Mouse (Mus musculus): Measurements from ENCODE around the gene Tbc1d10b.
"Not testable (repeated sequence)": the region's sequence is repeated elsewhere in the genome, so short reads cannot be mapped to it uniquely, and the experiment has no call there.

Tbc1d10b gene

GRCm38 (mm10) chr7:127208295-127208552 lies at the start of gene Tbc1d10b:
Gene Tbc1d10b, minus strand, starts transcription at chr7:127208468.
- DNase-seq (ENCODE audit: low read depth, low spot score) = no peak

- DNase-seq (ENCODE audit: low read depth, low spot score) = no peak
Measured at GRCm38 (mm10) chr7:127256518-127256917, 48.2 kb upstream of the Tbc1d10b start.

GRCm38 (mm10) chr7:127255965-127256364 lies 47.7 kb upstream of the Tbc1d10b start:
- DNase-seq (ENCODE audit: low read depth, low spot score) = no peak

- DNase-seq (ENCODE audit: low read depth, low spot score) = no peak
Measured at GRCm38 (mm10) chr7:127255008-127255407, 46.7 kb upstream of the Tbc1d10b start.

GRCm38 (mm10) chr7:127253821-127254769 lies 45.8 kb upstream of the Tbc1d10b start:
- DNase-seq (ENCODE audit: low read depth, low spot score) = peak; percentile 99

- no peak for DNase-seq (ENCODE audit: low read depth, low spot score)
Measured at GRCm38 (mm10) chr7:127253341-127253740, 45.1 kb upstream of the Tbc1d10b start.

GRCm38 (mm10) chr7:127252414-127252813 lies 44.1 kb upstream of the Tbc1d10b start:
- peak; percentile 66 for DNase-seq (ENCODE audit: low read depth, low spot score)

- DNase-seq (ENCODE audit: low read depth, low spot score) = not testable (repeated sequence)
Measured at GRCm38 (mm10) chr7:127250511-127250910, 42.2 kb upstream of the Tbc1d10b start.

- no peak for DNase-seq (ENCODE audit: low read depth, low spot score)
Measured at GRCm38 (mm10) chr7:127244658-127245510, 36.6 kb upstream of the Tbc1d10b start.

- peak; percentile 96 for DNase-seq (ENCODE audit: low read depth, low spot score)
Measured at GRCm38 (mm10) chr7:127243870-127244657, 35.8 kb upstream of the Tbc1d10b start, which contains the start of gene Zfp771. Gene Zfp771, plus strand, starts transcription at chr7:127244274.

GRCm38 (mm10) chr7:127243361-127243867 lies 35.1 kb upstream of the Tbc1d10b start:
- no peak for DNase-seq (ENCODE audit: low read depth, low spot score)

- DNase-seq (ENCODE audit: low read depth, low spot score) = no peak
Measured at GRCm38 (mm10) chr7:127234777-127235176, 26.5 kb upstream of the Tbc1d10b start.

GRCm38 (mm10) chr7:127233765-127234164 lies 25.5 kb upstream of the Tbc1d10b start:
- no peak for DNase-seq (ENCODE audit: low read depth, low spot score)

- no peak for DNase-seq (ENCODE audit: low read depth, low spot score)
Measured at GRCm38 (mm10) chr7:127233368-127233749, 25.1 kb upstream of the Tbc1d10b start.

- DNase-seq (ENCODE audit: low read depth, low spot score) = peak; percentile 96
Measured at GRCm38 (mm10) chr7:127232622-127233367, 24.5 kb upstream of the Tbc1d10b start, which contains the start of the genes Zfp553 and Sept1. Gene Zfp553, plus strand, starts transcription at chr7:127233061. Gene Sept1, minus strand, starts transcription at chr7:127233130.

GRCm38 (mm10) chr7:127231826-127232621 lies 23.8 kb upstream of the Tbc1d10b start:
- DNase-seq (ENCODE audit: low read depth, low spot score) = no peak

- DNase-seq (ENCODE audit: low read depth, low spot score) = no peak
Measured at GRCm38 (mm10) chr7:127231376-127231775, 23.1 kb upstream of the Tbc1d10b start.

GRCm38 (mm10) chr7:127228615-127229303 lies 20.5 kb upstream of the Tbc1d10b start:
- peak; percentile 94 for DNase-seq (ENCODE audit: low read depth, low spot score)

Data from ZHBTc4 (cell line).